Mouse (Mus musculus): ENCODE data around the gene Usf2.
"Not testable (repeated sequence)": the region's sequence is repeated elsewhere in the genome, so short reads cannot be mapped to it uniquely, and the experiment has no call there.

GRCm38 (mm10) chr7:30942365-30942764 lies 14.2 kb downstream of the Usf2 start:
- TF ChIP-seq CTCF (conservative IDR thresholded peaks at IDR 0.05; ENCODE audit: low read length); POU5F1 (IDR thresholded peaks at IDR 0.05; ENCODE audit: borderline replicate concordance, low read length); NANOG (IDR thresholded peaks at IDR 0.05; ENCODE audit: borderline replicate concordance, low read length): not testable (repeated sequence)
